ENCODE assay signal across 19 mouse cellular contexts in genomic region chr3:15242388-15242787, GRCm38 (mm10).
A peak's percentile ranks its signal among the peaks of the same experiment; 100 is the strongest.
DNase-seq lines count a peak whose midpoint lies in the region; ATAC-seq and TF ChIP-seq lines count a peak whose summit lies in the region.
"Had no signal": no experiment of that assay in that cellular context is flagged by ENCODE, and none has a peak within 500 bp of the region (broad histone marks: within the 10 kb centered on the region; RNA-seq: fewer than 3 reads in every experiment).

No protein-coding gene starts in this region.

- H3K4me3 ChIP-seq in layer of hippocampus, adult 2 months = no peak overlapping the region
- H3K4me3 ChIP-seq: embryonic facial prominence, embryonic 13.5 days; forebrain, embryonic 12.5 days; heart, embryonic 13.5 days; hindbrain, embryonic 12.5 days had no signal

- TF ChIP-seq CTCF in layer of hippocampus, adult 2 months (conservative IDR thresholded peaks at IDR 0.05) = no peak

- no peak for DNase-seq in layer of hippocampus, adult 2 months (ENCODE audit: low spot score in 2 of 2)
- no peak for DNase-seq in layer of hippocampus, postnatal 25 days (ENCODE audit: extremely low spot score in 1 of 2, low spot score in 1 of 2)
- peak; percentile 84 for DNase-seq in 416B (ENCODE audit: low read depth)
- DNase-seq in R1 (ENCODE audit: low read depth, low spot score) = peak; percentile 13
- DNase-seq in ovary, postnatal 36 days (ENCODE audit: low spot score) = no peak
- DNase-seq in yolk sac, embryonic 10.5 days (ENCODE audit: low spot score) = no peak
- DNase-seq: adrenal gland, postnatal 10 days; cerebellum, adult 11 months; cerebellum, adult 8-10 months; cerebellum, postnatal 14 days; gastrocnemius, postnatal 25 days; heart, postnatal 36 days had no signal

- H3K27ac ChIP-seq in layer of hippocampus, adult 2 months = peak overlapping the region; percentile 75
- H3K27ac ChIP-seq: embryonic facial prominence, embryonic 13.5 days; forebrain, embryonic 12.5 days; heart, embryonic 13.5 days; hindbrain, embryonic 12.5 days had no signal

- ATAC-seq in megakaryocyte progenitor cell, adult 5-6 weeks (replicated peaks; ENCODE audit: poor library complexity) = peak; percentile 48
- ATAC-seq: forebrain, embryonic 16.5 days; hindbrain, embryonic 16.5 days had no signal

Comparison
In these comparisons a context has a peak if more than half of its experiments do, and no peak if none do; other contexts are left out.
1. DNase-seq: peak in 416B (single experiment) and R1 (single experiment); none in layer of hippocampus, adult 2 months (0 of 2), layer of hippocampus, postnatal 25 days (0 of 2), ovary, postnatal 36 days (single experiment) and yolk sac, embryonic 10.5 days (single experiment).